ENCODE assay signal across 8 mouse cellular contexts in genomic region chr1:182408684-182409327, GRCm38 (mm10). TPM values are rescaled to one million over a fixed set of nuclear protein-coding genes. Genes with fewer than 3 reads are reported as not detected.
DNase-seq lines count a peak whose midpoint lies in the region; ATAC-seq lines count a peak whose summit lies in the region.

Trp53bp2 (plus strand) TSS chr1:182409172.

- H3K4me2 ChIP-seq in hindbrain, embryonic 16.5 days (ENCODE audit: low read length): peak within 1 kb of the TSS; percentile 87

- H3K79me2 ChIP-seq in macrophage (ENCODE audit: inconsistent target): peaks cover 44% of the 10 kb centered on the region

- peak within 1 kb of the TSS; percentile 87 for H3K4me3 ChIP-seq in hindbrain, embryonic 16.5 days (ENCODE audit: low read length)
- H3K4me3 ChIP-seq in macrophage (ENCODE audit: inconsistent target): peak within 1 kb of the TSS; percentile 47

- DNase-seq in T-cell, adult 2 months (ENCODE audit: low spot score): peak; percentile 99
- peak; percentile 98 to 99 for DNase-seq in cerebellum, postnatal 36 days
- DNase-seq in gastrocnemius, adult 18-20 months (ENCODE audit: low spot score): peak; percentile 99
- DNase-seq in left cerebral cortex, adult 18-20 months (ENCODE audit: low spot score in 2 of 2): peak; percentile 97 to 99
- peak; percentile 98 for DNase-seq in right cerebral cortex, adult 18-20 months
- DNase-seq in urinary bladder, postnatal 10 days (ENCODE audit: low spot score): peak; percentile 99

- peak within 1 kb of the TSS; percentile 95 for H3K9ac ChIP-seq in hindbrain, embryonic 16.5 days (ENCODE audit: low read depth, low read length)

- peak within 1 kb of the TSS; percentile 95 for H3K27ac ChIP-seq in hindbrain, embryonic 16.5 days (ENCODE audit: low read depth, low read length)
- H3K27ac ChIP-seq in macrophage: no peak within 1 kb of the TSS

- no peaks in the 10 kb centered on the region for H3K36me3 ChIP-seq in hindbrain, embryonic 16.5 days (ENCODE audit: control insufficient read depth, insufficient read depth, low read length)
- no peaks in the 10 kb centered on the region for H3K36me3 ChIP-seq in macrophage (ENCODE audit: inconsistent target)

- ATAC-seq in hindbrain, embryonic 16.5 days: peak; percentile 95

- no peaks in the 10 kb centered on the region for H3K9me3 ChIP-seq in hindbrain, embryonic 16.5 days (ENCODE audit: control insufficient read depth, low read length)

- H3K4me1 ChIP-seq in hindbrain, embryonic 16.5 days (ENCODE audit: control insufficient read depth, insufficient read depth, low read depth, low read length): peaks cover 18% of the 10 kb centered on the region

- under 1% methylated on average over 35 of the region's 71 CpGs for WGBS in hindbrain, embryonic 16.5 days
- WGBS in macrophage (ENCODE audit: missing documents): 2% methylated on average over 53 of the region's 71 CpGs

- no peaks in the 10 kb centered on the region for H3K27me3 ChIP-seq in hindbrain, embryonic 16.5 days (replicated peaks; ENCODE audit: control insufficient read depth, insufficient read depth, low read length)

RNA-seq across cellular contexts. Expression of gene Trp53bp2, which starts in this region (rescaled TPM):
- 10 to 100 TPM in 1 of 2 experiments, 1 to 10 TPM in 1; 9.1 to 10.7 TPM for total RNA-seq in gastrocnemius, adult 18-20 months (2021)
- 13.8 and 17.8 TPM in 2 replicates for polyA plus RNA-seq in hindbrain, embryonic 16.5 days (2015; fragmentation: Nextera tagmentation; extraction: Ambion mirVana)
- 10 to 100 TPM; 19.0 to 20.1 TPM for total RNA-seq in left cerebral cortex, adult 18-20 months (2021)
- 10 to 100 TPM in 25 of 26 experiments, 1 to 10 TPM in 1; 9.6 to 27.3 (median 18.4) TPM for total RNA-seq in macrophage (2018; cell fraction: chromatin; rRNA removed)
- 10 to 100 TPM in 18 of 26 experiments, 1 to 10 TPM in 8; 8.3 to 16.7 (median 11.0) TPM for total RNA-seq in macrophage (2018; cell fraction: cytosol; rRNA removed)
- total RNA-seq in macrophage (2018; cell fraction: nucleus; rRNA removed): 10 to 100 TPM; 10.9 to 25.2 (median 16.2) TPM
- 7.8 to 17.9 TPM (median 9.2 TPM) in 3 replicates for polyA plus RNA-seq in macrophage (2018)
